Mouse (Mus musculus) right cerebral cortex, postnatal 25 days (tissue): ENCODE results near the gene Prss27.
A peak's percentile ranks its signal among the peaks of the same experiment; 100 is the strongest.

Experiments
- DNase-seq: peaks from one replicate; pipeline ENCODE4 v3.0.0; 2022

The Prss27 gene

DNA sequence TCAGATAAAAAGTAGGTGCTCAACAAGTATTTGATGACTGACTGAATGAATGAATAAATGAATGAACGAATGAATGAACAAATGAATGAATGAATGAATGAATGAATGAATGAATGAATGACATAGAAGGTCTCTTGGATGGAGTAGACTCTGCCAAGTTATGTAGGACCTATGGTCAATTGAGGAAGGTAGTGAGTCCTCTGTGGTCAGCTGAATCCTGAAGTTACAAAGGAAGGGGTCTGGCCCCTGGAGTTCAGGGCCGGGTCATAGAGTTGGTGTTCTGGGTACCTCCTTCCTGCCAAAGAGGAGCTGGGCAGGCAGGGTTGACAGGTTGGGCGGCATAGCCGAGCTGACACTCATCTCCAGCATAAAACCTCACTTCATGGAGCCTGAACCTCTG is at the start of gene Prss27:
TSS of gene Prss27 (plus strand) at position 301 of the 400 bp plus-strand sequence.
- no peak for DNase-seq

DNA sequence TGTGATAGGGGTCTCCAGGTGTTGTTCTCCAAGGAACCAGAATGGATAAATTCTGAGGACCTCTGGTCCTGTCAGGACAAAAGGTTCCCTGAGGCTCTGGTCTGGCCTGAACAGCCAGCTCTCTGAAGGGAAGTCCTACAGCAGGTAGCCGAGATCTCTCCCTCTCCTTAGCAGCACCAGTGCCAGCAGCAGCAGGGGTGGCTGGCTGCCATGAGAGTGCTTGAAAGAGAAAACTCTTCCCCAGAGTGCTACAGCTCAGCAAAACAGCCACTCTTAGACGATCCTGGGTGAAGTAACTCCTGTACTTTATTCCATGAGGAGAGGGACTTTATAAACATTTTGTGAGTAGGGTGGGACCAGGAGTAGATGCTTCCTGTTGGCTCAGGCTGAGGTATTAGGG is 48.1 kb upstream of the Prss27 start:
- DNase-seq, result peak; percentile 30

DNA sequence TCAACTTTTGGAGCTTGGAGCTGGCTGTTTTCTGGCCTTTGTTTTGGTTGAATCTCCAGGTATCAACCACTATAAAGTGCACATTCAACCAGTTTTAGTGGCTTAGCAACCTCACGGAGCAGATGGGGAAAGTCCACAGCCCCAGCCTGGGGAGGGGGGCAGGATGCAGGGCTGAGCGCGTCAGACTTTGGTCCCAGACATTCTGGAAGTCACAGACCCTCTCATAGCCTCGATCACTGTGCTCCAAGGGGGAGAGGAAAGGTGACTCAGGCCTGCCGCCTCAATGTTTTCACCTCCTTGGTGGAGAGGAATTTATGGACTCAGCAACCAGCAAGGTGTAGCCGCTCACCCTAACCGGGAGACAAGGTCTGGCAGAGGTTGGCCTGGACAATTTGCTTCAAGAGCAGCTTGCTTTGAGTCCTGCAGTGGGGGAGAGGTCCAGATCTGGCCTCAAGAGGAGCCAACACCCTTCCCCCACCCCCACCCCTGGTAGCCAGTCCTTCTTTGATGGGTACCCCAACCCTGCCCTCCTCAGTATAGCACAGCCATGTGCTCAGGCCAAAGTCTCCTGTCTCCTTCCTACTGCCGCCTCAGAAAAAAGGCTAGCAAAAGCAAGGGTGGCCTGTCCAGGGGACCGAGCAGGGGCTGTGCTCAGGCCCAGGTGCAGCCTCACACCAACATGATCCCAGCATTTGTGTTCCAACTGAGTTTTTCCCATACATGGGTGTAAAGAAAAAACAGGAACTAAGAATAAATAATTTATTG is 45.0 kb upstream of the Prss27 start:
- DNase-seq, result no peak

DNA sequence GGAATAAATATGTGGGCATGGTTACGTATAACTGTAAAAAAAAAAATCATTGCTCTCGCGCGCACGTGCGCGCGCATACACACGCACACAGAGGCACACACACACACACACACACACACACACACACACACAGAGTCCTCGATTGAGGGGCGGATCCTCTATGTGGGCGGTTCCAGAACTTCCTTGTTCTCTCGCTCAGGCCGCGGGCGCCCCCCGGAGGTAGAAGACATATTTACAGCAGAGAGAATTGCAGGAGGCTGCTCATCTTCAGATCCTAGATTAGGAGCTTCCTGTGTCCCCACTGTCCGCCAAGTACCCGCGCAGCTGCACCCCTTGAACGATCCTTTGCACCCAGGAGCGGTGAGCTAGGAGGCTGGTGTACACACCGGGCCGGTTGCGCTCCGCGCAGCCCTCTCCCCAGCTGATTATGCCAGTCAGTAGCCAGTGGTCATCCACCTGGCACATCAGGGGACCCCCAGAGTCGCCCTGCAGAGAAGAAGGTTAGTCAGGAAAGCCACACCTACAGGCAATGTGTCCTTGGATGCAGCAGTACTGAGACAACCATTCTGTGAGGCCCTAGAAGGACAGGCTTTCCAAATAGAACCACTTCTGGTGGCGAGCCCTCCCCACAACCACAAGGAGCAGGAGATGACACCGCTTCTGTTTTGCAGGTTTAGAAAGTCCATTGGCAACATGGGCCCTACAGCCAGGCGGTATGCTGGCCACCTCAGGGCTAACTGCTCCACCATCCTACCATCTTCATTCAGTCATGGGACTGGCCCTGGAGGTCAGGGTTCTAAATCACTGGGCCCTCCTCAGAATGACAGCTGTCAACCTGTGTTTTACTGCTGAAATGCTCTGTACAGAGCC is 44.1 kb upstream of the Prss27 start:
- DNase-seq, result peak; percentile 88

DNA sequence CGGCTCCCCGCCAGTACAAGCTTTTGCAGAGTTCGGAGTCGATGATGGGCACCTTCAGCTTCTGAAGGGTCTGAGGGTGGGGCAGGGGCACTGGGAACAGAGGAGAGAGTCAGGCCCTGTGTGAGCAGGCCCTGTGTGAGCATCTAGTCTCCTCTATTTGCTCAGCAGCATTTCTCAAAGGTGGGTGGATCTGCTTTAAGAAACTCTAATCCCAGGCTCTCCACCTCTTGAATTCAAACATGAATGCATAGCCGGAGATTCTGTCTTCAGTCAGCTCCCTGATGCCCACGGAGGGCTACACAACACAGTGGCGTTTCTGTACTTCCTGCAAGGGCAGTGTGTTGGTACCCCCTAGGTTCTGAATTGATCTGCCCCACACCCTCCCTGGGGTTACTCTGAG is 43.3 kb upstream of the Prss27 start:
- no peak for DNase-seq

DNA sequence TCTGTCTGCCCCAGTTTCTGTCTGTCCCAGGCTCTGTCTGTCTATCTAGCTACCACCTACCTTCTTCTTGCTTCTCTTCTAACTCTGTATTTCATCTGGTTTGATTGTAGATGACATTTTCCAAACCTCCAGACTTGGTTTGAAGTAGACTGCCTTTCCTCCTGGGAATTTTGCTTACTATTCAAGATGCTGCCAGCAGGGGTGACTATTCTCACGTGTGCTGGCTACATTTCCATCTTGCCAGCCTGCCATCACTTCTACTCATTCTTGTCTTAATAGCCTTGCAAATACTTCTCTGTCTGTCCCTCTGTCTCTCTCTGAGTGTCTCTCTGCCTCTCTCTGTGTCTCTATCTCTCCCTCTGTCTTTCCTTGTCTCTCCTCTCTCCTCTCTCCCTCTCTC is 42.5 kb upstream of the Prss27 start:
- no peak for DNase-seq

DNA sequence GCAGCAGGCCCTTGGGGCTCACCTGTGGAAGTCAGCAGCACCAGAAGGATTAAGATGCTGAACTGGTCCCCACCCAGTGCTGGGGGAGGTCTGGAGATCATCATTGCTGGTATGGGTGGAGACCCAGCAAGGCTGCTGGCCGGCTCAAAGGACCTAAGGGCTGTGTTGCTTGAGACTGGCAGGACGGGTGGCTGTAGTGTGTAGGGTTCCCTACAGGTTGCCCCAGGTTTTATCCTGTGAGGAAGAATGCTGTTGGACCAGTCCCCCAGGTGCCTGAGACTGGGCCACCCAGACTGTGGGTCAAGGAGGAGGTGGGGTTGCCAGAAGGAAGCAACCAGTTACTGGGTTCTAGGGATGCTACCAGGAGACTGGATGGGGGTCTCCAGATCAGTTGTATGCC is 40.0 kb upstream of the Prss27 start, which contains the start of gene Prss22:
TSS of gene Prss22 (minus strand) at position 200 of the 400 bp plus-strand sequence.
- DNase-seq, result no peak

DNA sequence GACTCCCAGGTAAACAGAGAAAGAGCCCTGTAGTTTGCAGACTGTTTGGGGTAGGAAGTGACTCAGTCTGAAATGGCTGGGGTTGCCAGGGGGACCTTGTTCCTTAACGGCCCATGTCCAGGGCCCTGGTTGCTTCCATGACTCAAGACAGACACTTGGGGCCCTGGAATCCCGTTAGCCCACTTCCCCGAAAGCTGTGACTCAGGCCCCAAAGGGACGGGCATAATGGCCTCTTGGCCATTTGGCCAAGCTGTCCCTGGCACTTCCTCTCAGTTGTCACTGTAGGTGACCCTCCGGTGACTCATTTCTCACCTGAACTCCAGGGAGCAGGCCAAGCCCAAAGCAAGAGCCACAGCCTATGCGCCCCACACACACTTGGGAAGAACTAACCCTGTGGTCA is 39.6 kb upstream of the Prss27 start:
- DNase-seq, result no peak

DNA sequence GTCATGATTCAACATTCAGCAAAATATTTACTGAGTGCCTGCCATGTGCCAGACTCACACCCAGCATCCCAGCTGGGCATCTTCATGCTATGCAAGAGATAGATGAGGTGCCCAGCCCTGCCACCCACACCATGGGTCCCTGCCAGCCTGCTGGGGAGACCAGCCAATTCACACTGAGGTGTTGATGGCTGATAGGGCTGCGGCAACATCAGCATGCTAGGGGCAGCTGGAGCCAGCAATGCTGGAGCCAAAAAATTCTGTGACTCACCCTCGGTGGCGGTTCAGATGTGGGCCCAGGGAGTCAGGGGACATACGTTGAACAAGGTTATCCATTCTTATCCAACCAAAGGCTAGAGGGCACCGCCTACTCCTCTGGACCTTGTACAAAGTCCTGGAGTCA is 37.5 kb upstream of the Prss27 start:
- peak; percentile 83 for DNase-seq

DNA sequence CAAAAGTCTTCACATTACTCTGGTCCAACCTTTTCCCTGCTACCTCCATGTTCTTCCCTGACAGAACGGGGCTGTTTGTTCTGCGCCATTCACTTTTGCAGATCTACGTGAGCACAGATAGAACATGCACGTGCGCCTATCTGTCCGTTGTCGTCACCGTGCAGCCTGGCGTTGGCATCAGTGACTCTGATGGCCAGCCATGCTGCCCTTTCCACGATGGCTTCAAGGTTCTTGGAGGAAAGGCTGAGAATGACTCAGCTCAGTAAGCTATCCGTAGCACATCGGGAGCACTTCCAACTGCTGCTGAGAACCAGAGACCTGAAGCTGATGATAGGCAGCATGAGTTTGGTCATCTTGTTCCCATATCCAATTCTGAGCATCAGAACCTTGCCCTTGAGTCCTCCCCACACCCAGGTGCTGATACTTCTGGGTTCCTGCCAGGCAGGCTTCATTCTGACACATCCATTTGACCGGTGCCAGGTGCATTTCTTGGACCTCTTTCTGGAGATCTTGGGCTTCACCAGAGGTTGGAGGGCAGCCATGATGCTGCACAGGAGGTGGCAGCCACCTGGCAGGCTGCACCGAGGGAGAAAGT is 33.8 kb upstream of the Prss27 start:
- DNase-seq, result no peak

DNA sequence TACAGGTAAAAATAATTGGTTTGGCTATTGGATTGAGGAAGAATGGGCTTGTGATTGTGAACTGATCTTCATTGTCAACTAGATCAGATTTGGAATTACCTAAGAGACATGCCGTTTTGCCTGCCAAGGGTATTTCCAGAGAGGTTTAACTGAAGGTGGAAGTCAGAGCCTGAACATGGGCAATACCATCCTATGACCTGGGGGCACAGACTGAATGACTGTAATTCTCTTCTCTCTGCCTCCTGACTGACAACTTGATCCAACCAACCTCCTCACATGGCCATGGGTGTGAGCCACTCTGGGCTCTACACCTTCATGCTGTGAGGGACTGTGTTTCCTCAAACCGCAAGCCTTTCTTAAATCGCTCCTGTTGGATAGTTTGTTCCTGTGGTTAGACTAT is 32.9 kb upstream of the Prss27 start:
- DNase-seq, result no peak

DNA sequence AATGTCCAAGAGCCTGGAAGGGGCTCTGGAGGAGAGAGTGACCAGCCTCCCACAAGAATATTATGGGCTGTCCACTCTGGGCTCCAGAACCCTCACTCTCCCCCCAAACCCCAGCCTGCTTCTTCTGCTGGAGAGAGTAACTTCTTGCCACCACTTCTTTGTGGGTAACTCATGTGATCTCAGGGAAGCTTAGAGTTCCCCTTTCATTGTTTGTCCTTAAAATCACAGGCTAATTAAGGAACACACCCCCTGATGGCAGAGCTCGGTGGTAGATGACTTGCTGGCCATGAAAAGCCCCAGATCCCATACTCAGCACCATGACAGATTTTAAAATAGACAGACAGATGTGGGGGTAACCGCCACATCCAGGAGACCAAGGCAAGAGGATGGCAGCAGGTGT is 31.0 kb upstream of the Prss27 start:
- DNase-seq, result no peak

DNA sequence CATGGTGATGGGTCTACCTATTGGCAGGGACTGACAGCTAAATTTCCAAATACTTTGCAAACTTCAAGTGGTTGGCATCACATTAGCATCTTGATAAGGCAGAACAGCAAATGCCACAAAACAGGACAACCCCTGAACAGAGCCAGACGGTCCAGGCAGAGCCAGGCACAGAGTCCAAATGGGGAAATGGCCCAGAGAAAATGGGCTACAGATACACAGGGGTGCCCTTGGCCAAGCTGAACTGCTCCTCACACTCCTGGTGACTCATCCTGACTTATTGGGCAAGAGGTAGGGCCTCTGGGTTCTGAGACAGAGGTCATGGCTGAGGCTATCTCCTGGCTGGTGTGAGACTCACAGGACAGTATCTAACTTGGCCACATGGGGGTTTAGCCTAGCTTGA is 30.6 kb upstream of the Prss27 start:
- no peak for DNase-seq

DNA sequence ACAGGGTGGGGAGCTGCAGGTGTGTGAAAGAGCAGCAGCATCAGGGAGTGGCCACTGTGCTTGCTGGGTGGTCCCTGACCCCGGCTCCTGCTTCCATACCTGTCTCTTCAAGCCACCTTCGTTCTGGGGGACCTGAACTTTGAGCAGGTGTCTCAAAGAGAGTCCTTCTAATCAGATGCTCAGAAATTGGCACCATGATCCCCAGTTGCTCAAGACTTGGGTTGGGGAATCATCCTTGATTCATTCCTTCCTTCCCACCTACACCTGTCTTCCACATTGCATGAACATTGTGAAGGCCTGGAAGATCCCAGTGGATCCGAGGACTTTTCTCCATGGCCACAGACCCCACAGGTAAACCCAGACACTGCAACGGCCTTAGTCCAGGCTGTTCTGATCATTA is 29.8 kb upstream of the Prss27 start:
- no peak for DNase-seq

DNA sequence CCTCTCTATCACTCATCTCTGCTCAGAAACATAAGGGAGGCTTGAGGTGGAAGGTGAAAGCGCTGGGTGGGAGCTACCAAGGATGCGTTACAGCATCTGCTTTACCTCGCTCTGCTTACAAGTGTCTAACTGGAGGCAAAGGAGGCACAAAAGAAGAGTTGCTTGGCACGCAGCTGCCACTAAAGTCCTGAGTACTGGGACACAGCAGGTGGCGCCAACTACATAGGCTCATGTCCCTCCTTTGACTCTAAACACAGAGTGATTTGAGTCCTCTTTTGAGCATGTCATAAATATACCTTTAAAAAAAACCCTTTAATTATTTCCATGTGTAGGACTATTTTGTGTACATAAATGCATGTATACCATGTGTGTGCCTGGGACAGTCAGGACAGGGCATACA is 28.3 kb upstream of the Prss27 start:
- DNase-seq, result no peak

DNA sequence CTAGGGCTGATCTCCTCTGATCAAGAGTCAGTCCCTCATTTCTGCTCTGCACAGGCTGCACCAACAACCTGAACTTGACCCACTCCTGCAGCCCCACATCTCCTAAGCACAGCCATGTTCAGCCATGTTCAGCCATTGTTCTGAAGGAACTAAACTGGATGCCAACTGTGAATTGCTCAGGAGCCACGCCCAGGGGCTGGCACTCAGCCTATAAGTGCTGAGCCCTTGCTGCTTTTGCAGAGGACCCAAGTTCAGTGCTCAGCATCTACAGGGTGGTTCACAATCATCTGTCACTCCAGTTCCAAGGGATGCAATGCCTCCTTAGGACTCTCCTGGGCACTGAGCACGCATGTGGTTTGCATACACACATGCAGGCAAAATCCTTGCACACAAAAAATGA is 25.0 kb upstream of the Prss27 start:
- no peak for DNase-seq

DNA sequence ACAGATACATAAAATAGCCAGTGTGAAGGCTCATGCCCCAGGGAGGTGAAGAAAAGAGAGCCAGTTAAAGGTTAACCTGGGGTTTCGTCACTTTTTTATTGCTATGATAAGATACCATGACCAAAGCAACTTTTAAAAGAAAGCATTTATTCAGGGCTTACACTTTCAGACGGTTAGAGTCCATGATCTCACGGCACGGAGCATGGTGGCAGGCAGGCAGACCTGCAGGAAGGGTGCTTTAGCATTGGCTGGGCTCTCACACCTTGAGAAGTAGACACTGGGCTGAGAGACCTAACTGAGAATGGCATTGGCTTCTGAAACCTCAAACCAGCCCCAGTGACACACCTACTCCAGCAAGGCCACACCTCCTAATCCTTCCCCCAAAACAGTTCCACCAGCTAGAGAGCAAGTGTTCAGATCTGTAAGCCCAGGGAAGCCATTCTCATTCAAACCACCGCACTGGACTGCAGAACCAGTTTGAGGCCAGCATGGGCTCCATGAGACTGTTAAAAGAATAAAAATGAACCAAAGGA is 23.4 kb upstream of the Prss27 start:
- no peak for DNase-seq

DNA sequence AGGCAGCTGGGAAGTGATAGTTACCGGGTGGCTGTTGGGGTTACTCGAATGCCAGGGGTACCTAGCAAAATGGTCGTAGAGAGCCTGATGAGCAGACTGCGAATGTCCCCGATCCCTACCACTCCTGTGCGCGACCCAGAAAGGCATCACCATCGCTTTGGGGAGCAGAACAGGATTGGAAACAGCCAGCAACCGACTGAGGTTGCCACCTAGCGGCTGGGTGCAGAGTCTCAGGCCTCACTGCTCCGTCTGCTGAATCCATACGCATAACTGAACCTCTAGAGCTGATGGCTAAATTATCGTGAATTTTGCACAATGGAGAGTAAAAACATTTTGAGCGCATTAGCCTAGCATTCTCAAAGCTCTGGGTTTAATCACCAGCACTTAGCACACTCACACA is 22.2 kb upstream of the Prss27 start:
- no peak for DNase-seq

DNA sequence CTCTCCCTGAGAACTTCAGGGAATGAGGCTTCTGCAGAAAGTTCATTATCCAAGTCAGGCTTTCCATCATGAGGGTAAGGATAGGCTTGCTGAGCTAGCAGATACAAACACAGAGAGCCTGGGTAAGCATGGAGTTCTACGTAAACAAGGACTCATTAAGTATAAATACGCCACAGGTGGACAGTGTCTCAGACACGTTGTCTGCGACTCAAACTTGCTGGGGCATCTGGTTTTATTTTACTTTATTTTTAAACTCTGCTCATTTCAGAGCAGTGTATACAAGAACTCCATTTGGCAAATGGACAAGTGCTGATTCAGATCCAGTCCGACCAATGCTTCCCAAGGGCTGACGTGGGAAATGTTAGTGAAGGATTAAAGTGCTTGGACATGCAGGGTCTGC is 17.2 kb upstream of the Prss27 start:
- no peak for DNase-seq

DNA sequence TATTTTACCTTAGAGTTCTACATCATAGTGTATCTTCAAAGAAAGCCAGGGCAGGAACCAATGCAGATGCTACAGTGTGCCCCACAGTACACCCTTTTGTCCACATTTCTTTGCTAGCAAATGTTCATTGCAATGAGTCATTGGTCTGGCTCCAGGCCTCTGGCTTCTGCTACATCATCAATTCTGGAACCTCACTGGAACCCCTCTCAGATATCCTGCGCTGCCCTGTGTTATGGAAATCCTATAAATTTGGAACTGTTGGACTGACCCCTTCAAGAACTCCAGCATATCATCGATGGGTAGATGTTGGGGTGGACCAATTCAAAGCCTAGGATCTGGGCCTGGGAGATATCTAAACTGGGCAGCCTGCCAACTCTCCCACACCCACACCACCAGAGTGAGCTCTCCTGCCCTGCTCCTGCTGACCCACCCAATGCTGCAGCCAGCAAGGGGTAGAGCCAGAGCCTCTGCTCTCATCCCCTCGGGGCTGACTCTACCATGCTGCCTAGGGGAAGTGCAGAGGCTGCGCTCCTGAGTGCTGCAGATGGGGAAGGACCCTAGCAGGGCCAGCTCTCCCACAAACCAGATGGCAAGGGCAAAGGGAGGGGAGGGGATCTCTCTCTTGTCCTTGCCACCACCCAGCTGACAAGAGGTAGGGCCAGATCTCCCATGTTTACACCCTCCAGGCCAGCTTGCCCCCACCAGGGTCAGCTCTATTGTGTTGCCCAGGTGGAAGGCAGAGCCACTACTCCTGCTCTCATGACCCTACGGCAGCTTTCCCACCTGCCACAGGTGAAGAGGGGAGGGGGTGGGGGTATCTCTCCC is 16.4 kb upstream of the Prss27 start:
- DNase-seq, result no peak

DNA sequence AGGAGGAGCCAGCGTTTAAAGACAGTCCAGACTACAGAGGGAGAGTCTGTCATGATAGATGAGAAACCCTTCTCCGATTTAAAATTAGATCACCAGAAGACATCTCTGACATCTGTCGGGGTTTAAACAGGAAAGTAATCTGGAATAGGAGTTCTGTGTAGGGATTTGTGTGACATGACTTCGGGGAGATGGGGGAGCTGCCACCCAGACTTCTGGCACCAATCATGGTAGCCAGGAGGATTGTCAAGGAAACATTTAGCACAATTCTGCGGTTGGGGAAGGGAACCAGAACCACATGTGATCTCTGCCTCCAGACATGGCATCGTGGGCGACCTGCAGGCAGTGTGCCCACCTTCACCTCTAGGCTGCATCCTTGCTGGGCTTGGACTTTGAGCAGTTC is 8.5 kb upstream of the Prss27 start:
- no peak for DNase-seq

DNA sequence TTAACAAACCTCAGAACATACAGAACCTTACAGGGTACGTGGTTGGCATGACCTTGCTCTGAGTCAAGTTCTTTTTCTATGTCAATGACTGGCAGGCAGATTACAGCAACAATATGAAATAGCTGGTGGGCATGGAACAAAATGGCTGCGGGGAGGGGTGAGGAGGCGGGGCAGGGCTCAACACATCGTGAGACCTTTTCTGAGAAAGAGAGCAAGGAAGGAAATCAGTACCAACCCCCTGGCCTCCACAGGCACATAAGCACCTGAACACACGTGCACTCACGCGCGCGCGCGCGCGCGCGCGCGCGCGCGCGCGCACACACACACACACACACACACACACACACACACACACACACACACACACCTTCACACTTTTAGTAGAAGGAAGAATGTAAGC is 7.4 kb upstream of the Prss27 start:
- no peak for DNase-seq

DNA sequence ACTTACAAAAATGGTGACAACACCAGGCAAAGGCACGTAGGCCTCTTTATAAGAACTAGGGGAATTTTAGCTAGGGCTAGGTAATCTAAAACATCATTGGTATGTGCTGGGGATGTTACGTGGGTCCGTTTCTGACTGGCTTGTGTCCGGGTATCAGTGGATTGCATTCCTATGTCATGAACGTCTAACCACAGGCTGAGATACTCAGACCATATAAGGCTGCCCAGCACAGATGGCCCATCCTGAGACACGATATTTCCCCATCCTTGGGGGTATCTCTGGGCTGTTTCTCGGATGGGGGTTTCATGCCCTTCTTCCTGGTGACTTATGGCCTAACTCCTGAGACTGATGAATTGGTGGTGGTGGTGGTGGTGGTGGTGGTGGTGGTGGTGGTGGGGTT is 2.9 kb upstream of the Prss27 start:
- DNase-seq, result no peak
